Mouse (Mus musculus) right cerebral cortex, postnatal 4 days (tissue): ENCODE data around the gene Lbh.

Source experiments
- DNase-seq: peaks from one replicate; pipeline ENCODE4 v3.0.0-alpha.2; 2022

Lbh gene

GRCm38 (mm10) chr17:72918053-72918452 is at the start of gene Lbh:
Gene Lbh (plus strand): TSS chr17:72918305.
- peak; percentile 98 for DNase-seq

- DNase-seq: no peak
These were observed 39.1 kb upstream of the Lbh start for GRCm38 (mm10) chr17:72878979-72879378.

DNA sequence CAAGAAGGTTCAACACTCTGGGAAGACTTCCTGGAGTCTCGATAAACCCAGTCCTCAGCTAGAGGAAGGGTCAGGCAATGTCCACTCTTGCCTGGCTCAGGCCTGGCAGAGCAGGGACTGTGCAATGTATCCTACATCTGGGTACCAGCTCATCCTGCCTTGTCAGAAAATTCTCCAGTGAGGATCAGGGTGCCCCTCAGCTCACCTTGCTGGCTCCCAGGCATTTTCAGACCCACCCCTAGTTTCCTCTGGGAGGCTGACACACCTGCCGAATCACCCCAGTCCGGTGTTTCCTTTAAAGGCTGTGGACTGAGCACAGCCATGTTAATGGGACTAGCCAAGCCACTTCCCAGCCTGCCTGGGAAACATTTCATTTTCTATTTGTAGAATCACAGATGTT is 37.9 kb upstream of the Lbh start:
- no peak for DNase-seq

- DNase-seq: no peak
These were observed 37.1 kb upstream of the Lbh start for GRCm38 (mm10) chr17:72881051-72881450.

GRCm38 (mm10) chr17:72881804-72882203 is 36.3 kb upstream of the Lbh start:
- DNase-seq: no peak

DNA sequence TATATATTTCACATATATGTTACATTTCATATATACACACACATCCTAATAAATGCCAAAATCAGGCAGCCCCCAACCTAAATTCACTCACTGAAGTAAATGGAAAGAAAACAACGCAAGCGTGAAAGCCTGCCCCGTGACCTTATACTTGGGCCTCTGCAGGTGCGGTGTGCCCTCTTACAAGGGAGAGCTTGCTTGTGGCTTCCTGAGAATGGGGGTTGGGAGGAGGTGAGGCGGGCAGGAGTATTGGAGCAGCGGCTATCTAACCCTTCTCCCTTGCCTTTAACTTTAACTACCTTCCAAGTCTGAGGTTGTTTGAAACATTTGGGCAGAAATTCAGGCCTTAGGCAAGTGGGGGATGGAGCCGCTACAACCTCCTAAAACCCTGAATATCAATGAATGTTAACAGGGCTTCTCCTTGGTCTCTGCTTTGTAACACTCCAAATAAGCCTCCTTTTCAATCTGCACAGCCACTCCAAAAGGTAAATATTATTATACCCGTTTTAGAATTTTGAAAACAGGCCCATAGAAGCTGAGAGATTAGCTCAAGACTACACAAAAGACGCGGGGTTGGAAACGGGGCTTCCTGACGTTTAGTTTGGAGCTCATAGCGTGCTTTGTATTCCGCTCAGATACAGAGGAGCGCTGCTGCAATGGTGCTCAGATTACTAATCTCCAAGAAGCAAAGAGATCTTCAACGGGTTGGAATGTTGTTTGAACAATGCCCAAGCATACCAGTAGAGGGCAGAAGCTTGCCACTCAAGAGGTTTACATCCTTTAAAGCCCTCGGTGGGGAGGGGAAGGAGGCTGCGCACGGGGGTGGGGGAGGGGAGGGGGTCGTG is 28.3 kb upstream of the Lbh start:
- peak; percentile 62 for DNase-seq

DNA sequence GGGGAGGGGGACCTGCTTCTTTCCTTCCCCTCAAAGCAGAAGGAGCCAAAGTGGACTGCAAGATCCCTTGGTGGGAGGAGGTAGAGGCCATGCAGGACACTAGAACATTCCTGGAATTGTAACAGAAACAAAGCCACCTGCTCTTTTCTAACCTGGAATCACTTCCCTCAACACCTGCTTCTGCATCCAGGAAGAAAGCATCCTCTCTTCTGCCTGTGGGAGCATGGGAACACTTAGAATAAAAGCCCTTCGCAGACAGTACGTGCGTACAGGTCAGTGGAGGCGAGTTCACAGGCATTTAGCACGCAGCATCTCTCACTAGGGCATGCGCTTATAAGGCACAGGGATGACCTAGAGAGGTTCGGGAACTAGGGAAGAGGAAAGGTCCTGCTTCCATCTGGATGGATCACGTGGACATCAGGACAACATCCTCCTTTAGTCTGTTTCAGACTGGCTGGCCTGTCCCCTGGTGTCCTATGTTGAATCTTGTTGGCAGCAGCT is 27.7 kb upstream of the Lbh start:
- no peak for DNase-seq

DNA sequence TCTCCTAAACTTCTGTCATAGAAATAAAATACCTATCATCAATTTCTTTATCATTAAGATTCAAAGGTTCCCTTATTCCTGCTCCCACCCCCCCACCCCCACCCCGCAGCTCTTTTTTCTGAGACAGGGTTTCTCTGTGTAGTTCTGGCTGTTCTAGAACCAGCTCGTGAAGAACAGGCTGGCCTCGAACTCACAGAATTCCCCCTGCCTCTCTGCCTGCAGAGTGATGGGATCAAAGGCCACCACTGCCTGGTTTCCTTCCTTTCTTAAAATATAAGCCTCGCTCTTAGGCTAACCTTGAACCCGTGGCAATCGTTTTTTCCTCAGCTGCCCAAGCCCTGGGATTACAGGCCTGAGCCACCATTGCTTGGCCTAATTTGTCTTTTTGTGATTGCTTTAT is 26.5 kb upstream of the Lbh start:
- DNase-seq: no peak

- no peak for DNase-seq
These were observed 22.6 kb upstream of the Lbh start for GRCm38 (mm10) chr17:72895506-72895905.

- DNase-seq: no peak
These were observed 21.0 kb upstream of the Lbh start for GRCm38 (mm10) chr17:72897076-72897475.

DNA sequence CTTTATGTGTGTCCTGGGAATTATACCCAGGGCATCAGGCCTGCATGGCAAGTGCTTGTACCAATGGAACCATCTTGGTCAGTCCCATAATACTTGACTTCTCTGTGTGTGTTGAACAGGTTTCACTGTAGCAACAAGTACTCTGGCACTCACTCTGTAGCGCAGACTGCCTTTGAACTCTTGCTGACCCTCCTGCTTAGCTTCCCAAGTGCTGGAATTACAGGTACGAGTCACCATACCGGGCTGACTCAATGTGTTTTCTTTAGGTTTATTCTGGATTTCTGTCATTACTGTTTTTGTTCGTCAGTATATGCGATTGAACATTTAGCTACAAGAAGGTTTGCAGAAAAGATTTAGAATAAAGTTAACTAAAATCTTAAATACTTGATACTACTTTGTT is 20.1 kb upstream of the Lbh start:
- DNase-seq: no peak

- DNase-seq: no peak
These were observed 19.3 kb upstream of the Lbh start for GRCm38 (mm10) chr17:72898775-72899174.

- DNase-seq: no peak
These were observed 17.1 kb upstream of the Lbh start for GRCm38 (mm10) chr17:72901021-72901420.

DNA sequence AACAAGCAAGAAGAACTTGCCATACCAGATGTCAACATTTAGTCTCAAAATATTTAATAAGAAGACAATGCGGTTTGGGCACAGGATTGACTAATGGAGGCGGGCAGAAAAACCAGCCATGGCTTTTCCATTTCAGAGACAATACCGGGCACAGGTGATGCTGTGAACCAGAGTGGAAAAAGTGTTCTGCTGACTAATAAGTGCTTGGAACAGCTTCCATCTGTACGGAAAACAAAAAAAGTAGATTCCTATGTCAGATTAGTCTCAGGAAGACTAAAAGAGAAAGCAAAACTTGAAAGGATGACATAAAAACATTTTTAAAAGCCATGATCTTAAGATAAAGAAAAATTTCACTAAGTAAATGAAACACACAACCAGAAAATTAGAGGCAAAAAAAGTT is 16.4 kb upstream of the Lbh start:
- no peak for DNase-seq

DNA sequence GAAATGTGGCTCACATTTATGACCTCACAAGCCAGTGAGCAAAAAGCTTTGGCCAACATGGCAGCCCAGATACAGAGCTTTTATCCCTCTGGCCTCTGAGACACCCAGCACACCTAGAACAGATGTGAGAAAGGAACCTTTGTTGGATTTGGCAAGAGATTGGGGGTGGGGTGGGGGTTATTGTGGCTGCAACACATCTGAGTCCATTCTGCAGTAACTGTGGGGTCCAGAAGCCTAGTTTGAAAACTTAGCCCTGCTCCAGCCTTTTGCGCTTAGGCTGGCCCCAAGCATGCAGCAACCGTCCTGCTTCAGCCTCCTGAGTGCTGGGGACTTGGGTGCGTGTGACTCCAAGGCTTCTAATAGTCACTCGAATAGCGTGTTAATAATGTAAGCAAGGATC is 14.8 kb upstream of the Lbh start:
- DNase-seq: no peak

GRCm38 (mm10) chr17:72903921-72904421 is 14.1 kb upstream of the Lbh start:
- DNase-seq: no peak

- no peak for DNase-seq
These were observed 13.2 kb upstream of the Lbh start for GRCm38 (mm10) chr17:72904873-72905272.

GRCm38 (mm10) chr17:72906231-72906896 is 11.7 kb upstream of the Lbh start:
- no peak for DNase-seq

DNA sequence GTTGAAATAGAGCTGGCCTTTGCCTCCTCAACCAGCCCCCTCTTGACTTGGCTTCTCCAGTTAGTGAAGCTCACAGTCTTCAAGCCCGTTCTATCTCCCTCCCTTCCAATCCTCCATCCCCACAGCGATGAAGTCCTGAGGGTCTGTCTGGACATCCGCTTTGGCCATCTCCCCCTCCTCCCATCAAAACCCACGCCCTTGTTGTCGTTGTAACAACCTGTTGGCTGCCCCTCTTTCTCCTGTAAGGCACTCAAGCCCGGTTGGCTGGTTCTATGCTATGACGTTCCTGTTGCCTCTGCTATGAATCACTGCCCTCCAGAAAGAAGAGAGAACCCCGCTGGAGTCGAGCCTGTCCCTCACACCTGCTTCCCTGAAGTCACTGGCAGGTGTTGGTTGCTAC is 10.9 kb upstream of the Lbh start:
- DNase-seq: no peak

DNA sequence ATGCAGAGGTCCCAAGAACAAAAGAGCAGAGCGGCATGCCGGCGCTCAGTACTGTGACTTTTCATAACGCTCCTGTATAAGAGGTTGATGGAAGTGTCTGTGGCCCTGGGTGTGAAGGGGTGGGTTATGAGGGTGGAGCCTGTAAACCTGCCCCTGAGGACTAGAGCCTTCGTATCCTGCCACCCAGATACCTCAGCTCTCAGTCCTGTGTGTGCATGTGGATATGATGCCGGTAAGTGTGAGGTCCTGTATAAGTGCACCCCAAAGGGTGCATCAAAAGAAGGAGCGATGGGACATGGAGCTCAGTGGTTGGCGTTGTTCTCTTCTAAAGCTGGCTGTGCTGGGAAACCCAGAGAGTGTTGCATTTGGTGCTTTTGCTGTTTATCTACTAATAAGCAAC is 10.3 kb upstream of the Lbh start:
- DNase-seq: no peak

DNA sequence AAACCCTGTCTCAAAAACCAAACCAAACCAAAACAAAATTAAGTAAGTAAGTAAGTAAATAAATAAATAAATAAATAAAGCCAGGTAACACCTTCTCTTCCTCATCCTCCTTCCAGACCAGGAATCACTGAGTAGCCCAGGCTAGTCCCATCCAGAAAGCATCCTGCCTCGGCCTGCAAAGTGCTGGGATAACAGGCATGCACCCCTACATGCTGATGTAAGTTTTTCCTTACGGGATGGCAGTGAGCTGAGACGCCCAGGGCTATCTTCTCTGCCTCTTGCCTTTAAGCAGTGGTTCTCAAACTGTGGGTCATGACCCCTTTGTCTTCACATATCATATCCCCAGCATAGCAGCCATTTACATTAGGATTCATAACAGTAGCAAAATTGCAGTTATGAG is 9.5 kb upstream of the Lbh start:
- no peak for DNase-seq

DNA sequence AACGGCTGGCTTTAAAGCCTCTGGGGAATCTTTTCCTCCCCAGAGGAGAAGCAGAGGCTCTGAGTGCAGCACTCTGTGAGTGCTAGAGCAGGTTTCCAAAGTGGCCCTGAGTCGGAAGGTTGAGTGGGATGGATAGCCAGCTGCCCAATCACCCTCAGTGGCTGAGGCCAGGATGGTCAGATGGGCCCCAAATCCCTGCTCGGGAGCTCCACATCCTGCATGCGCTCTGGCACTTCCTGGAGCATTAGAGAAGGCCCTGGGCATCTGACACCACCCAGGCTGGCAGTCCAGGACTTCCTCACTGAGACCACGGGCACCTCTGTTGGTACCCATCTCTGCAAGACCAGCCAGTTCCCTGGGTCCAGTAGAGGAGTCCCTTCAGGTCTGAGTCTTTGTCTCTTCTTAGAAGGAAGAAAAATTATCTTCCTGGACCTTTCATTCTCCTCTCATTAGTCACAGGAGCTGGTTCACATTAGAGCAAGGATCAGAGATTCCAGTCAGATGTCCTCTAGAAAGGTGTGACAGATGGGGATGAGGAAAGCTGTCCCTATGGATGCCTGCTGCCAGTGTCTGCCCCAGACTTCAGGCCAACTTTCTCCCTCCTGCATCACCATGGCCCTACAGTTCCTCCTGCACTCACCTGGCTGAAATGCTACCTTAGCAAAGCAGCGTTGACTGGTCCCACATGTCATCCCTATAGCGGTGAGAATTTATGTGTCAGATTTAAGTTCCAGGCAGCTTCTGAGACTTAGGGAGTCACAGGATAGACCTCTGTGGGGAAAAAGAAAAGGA is 8.8 kb upstream of the Lbh start:
- no peak for DNase-seq

- no peak for DNase-seq
These were observed 6.8 kb upstream of the Lbh start for GRCm38 (mm10) chr17:72911283-72911682.
